Mouse (Mus musculus) C2C12 (cell line): ENCODE results near the gene Dnaja2.

Experiments used
- CEBPB ChIP-seq: IDR thresholded peaks from one replicate; pipeline ENCODE4 v1.6.1; 2011; ENCODE audit warnings: low read depth, mild to moderate bottlenecking, control low read depth, moderate library complexity
- CTCF ChIP-seq: IDR thresholded peaks from one replicate; pipeline ENCODE4 v1.5.1; 2011; ENCODE audit not compliant: control insufficient read depth, insufficient read depth, insufficient read length
- FOSL1 ChIP-seq: IDR thresholded peaks from one replicate; pipeline ENCODE4 v1.8.0; 2011; ENCODE audit warnings: mild to moderate bottlenecking, low read length; ENCODE audit not compliant: poor library complexity, insufficient read depth, severe bottlenecking
- MAX ChIP-seq: IDR thresholded peaks from one replicate; pipeline ENCODE4 v1.6.1; 2011; ENCODE audit warnings: mild to moderate bottlenecking, control low read depth
- MYOD1 ChIP-seq: IDR thresholded peaks from one replicate; pipeline ENCODE4 v1.6.1; 2011; ENCODE audit warnings: low read depth; ENCODE audit not compliant: control insufficient read depth, insufficient read length
- MYOG ChIP-seq: IDR thresholded peaks from one replicate; pipeline ENCODE4 v1.6.1; 2011; ENCODE audit not compliant: control insufficient read depth, insufficient read length; ENCODE audit errors: extremely low read depth
- USF1 ChIP-seq: IDR thresholded peaks from one replicate; pipeline ENCODE4 v1.6.1; 2011; ENCODE audit warnings: low read depth, mild to moderate bottlenecking, control low read depth, moderate library complexity

DNA sequence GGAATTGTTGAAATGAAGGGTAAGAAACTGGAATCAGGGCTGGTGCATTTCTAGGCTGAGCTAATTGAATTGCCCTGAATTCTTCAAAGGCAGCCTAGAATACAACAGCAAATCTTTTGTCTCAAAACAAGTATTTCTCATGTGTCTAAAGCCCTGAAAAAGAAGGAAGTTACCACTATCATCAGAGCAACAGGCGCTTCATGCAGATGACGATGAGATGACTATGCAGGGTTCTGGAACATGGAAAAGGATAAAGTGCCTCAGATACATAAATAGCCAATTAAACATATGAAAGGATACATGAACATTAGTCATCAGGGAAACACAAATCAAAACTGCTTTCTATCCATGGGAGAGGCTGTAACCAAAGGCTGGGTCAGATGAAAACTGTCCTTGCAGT is 18.8 kb downstream of the Dnaja2 start:
- TF ChIP-seq CTCF (no peak), MYOD1 (no peak), USF1 (no peak), MAX (no peak), MYOG (no peak), CEBPB (no peak), FOSL1 (no peak)
